8 mouse cellular contexts compared by ENCODE assay signal in the genomic region with DNA sequence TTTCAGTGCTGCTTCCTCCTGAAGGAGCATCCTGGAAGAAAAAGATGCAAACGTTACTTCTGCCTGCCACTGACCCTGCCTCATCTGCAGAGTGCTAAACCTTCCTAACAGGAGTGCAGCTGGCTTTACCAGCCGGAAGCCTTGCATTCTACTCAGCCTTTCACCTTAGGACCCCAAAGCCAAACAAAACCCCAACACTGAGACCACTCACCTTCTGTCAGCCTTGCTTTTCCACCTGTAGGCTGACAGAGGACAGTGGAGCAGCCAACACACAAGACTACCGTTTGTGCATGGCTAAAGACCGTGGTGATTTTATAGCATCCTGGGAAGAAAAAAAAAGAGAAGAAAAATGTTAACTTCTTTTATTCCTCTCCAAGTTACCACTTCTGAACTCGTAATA. TPM values are rescaled to one million over a fixed set of nuclear protein-coding genes. Genes with fewer than 3 reads are reported as not detected.
DNase-seq lines count a peak whose midpoint lies in the region; ATAC-seq and TF ChIP-seq lines count a peak whose summit lies in the region.

No protein-coding gene starts in this region.

- peak overlapping the region; percentile 99 for H3K4me3 ChIP-seq in heart, postnatal 0 days (ENCODE audit: low read depth, low read length)
- H3K4me3 ChIP-seq in MEL (ENCODE audit: control insufficient read depth in 1 of 2, insufficient read depth in 1 of 2, low read depth in 2 of 2, low read length in 2 of 2): peak overlapping the region; percentile 59 to 94
- H3K4me3 ChIP-seq in hindbrain, embryonic 12.5 days: peak overlapping the region; percentile 67
- peak overlapping the region; percentile 93 for H3K4me3 ChIP-seq in midbrain, embryonic 12.5 days

- H3K9me3 ChIP-seq in heart, postnatal 0 days (replicated peaks; ENCODE audit: control insufficient read depth, low read length): no peaks in the 10 kb centered on the region
- no peaks in the 10 kb centered on the region for H3K9me3 ChIP-seq in MEL (replicated peaks; ENCODE audit: insufficient read depth, low read length)
- H3K9me3 ChIP-seq in hindbrain, embryonic 12.5 days (replicated peaks): no peaks in the 10 kb centered on the region
- H3K9me3 ChIP-seq in midbrain, embryonic 12.5 days: no peaks in the 10 kb centered on the region

- intact Hi-C loops in heart, postnatal 14 days (cut with DNase I): loop anchor here (5.0 kb wide), 1 partner anchor 130 kb away; no protein-coding TSS in a partner anchor
- intact Hi-C loops in left cerebral cortex, postnatal 25 days (cut with DNase I): no loop called here

- peaks cover 20% of the 10 kb centered on the region for H3K79me2 ChIP-seq in MEL (ENCODE audit: control insufficient read depth, insufficient read depth, low read length, poor library complexity)

- DNase-seq in heart, postnatal 0 days (ENCODE audit: low spot score): no peak
- no peak for DNase-seq in heart, postnatal 14 days
- DNase-seq in MEL (ENCODE audit: low read depth, low spot score): no peak
- DNase-seq in frontal cortex, adult 2 months (ENCODE audit: extremely low spot score in 1 of 2, low spot score in 1 of 2): no peak
- DNase-seq in thymus, postnatal 0 days (ENCODE audit: low spot score): no peak
- DNase-seq in left cerebral cortex, postnatal 25 days (ENCODE audit: low spot score in 2 of 2): no peak

- H3K4me1 ChIP-seq in heart, postnatal 0 days (ENCODE audit: control insufficient read depth, insufficient read depth): peaks cover 18% of the 10 kb centered on the region
- peaks cover 7 to 16% of the 10 kb centered on the region in 2 experiments; a peak in 3 of 4 replicates for H3K4me1 ChIP-seq in MEL (ENCODE audit: control insufficient read depth in 1 of 2, insufficient read depth in 2 of 2, low read length in 2 of 2)
- H3K4me1 ChIP-seq in hindbrain, embryonic 12.5 days: peaks cover 23% of the 10 kb centered on the region
- H3K4me1 ChIP-seq in midbrain, embryonic 12.5 days: peaks cover 23% of the 10 kb centered on the region

- no peak for TF ChIP-seq CTCF in heart, postnatal 0 days (IDR thresholded peaks at IDR 0.05; ENCODE audit: low read depth)
- no peak for TF ChIP-seq CTCF in MEL (IDR thresholded peaks at IDR 0.05 in 2 of 3, conservative IDR thresholded peaks at IDR 0.05 in 1 of 3; ENCODE audit: control insufficient read depth in 1 of 3, insufficient read depth in 1 of 3, low read depth in 2 of 3, low read length in 3 of 3, poor library complexity in 1 of 3, severe bottlenecking in 1 of 3)

- 16% methylated on average over 5 of the region's 5 CpGs for WGBS in heart, postnatal 0 days
- 17% methylated on average over 5 of the region's 5 CpGs for WGBS in hindbrain, embryonic 12.5 days
- 15% methylated on average over 5 of the region's 5 CpGs for WGBS in midbrain, embryonic 12.5 days

- no peaks in the 10 kb centered on the region for H3K27me3 ChIP-seq in heart, postnatal 0 days (ENCODE audit: control insufficient read depth, insufficient read depth, low read length)
- H3K27me3 ChIP-seq in MEL (ENCODE audit: control insufficient read depth in 1 of 2, insufficient read depth in 2 of 2, low read length in 2 of 2): no peaks in the 10 kb centered on the region
- no peaks in the 10 kb centered on the region for H3K27me3 ChIP-seq in hindbrain, embryonic 12.5 days
- no peaks in the 10 kb centered on the region for H3K27me3 ChIP-seq in midbrain, embryonic 12.5 days

- H3K36me3 ChIP-seq in heart, postnatal 0 days (replicated peaks; ENCODE audit: control insufficient read depth, insufficient read depth, low read length): peaks cover 45% of the 10 kb centered on the region
- peaks cover 18 to 29% of the 10 kb centered on the region in 2 experiments for H3K36me3 ChIP-seq in MEL (ENCODE audit: control insufficient read depth in 1 of 2, insufficient read depth in 2 of 2, low read length in 2 of 2)
- H3K36me3 ChIP-seq in hindbrain, embryonic 12.5 days: peaks cover 47% of the 10 kb centered on the region
- H3K36me3 ChIP-seq in midbrain, embryonic 12.5 days: peaks cover 49% of the 10 kb centered on the region

- TF ChIP-seq EP300 in heart, postnatal 0 days (IDR thresholded peaks at IDR 0.05; ENCODE audit: low read depth): no peak
- TF ChIP-seq EP300 in MEL (IDR thresholded peaks at IDR 0.05; ENCODE audit: low read depth in 1 of 2, low read length in 2 of 2): no peak

- peak overlapping the region; percentile 97 for H3K9ac ChIP-seq in heart, postnatal 0 days (replicated peaks; ENCODE audit: low read depth, low read length)
- H3K9ac ChIP-seq in MEL (ENCODE audit: control insufficient read depth, low read depth, low read length, poor library complexity, severe bottlenecking): peak overlapping the region; percentile 98
- H3K9ac ChIP-seq in hindbrain, embryonic 12.5 days: peak overlapping the region; percentile 80
- peak overlapping the region; percentile 85 for H3K9ac ChIP-seq in midbrain, embryonic 12.5 days (replicated peaks)

- TF ChIP-seq RAD21 in MEL (IDR thresholded peaks at IDR 0.05; ENCODE audit: low read depth, low read length): no peak

- no peak for TF ChIP-seq POLR2A in MEL (IDR thresholded peaks at IDR 0.05; ENCODE audit: control insufficient read depth in 1 of 2, insufficient read depth in 1 of 2, low read depth in 1 of 2, low read length in 2 of 2, poor library complexity in 1 of 2)

- no peak for ATAC-seq in heart, postnatal 0 days (ENCODE audit: insufficient read depth, low read depth)
- no peak for ATAC-seq in hindbrain, embryonic 12.5 days (ENCODE audit: low FRiP score)
- ATAC-seq in midbrain, embryonic 12.5 days (ENCODE audit: low FRiP score, low read depth): no peak

- peak overlapping the region; percentile 94; the same call in 1 of the 2 replicates for H3K27ac ChIP-seq in heart, postnatal 0 days (ENCODE audit: low read depth)
- peak overlapping the region; percentile 97 for H3K27ac ChIP-seq in MEL (ENCODE audit: control insufficient read depth, low read depth, low read length)
- 0 out of 2 replicates have a peak overlapping the region, but pooled peaks have one; percentile 88 for H3K27ac ChIP-seq in hindbrain, embryonic 12.5 days
- no peak overlapping the region for H3K27ac ChIP-seq in midbrain, embryonic 12.5 days (replicated peaks)

- peak overlapping the region; percentile 93 for H3K4me2 ChIP-seq in heart, postnatal 0 days (ENCODE audit: low read depth, low read length)
- H3K4me2 ChIP-seq in hindbrain, embryonic 12.5 days (replicated peaks): peak overlapping the region; percentile 93
- peak overlapping the region; percentile 92 for H3K4me2 ChIP-seq in midbrain, embryonic 12.5 days (replicated peaks)

RNA-seq across cellular contexts. Expression of a gene that starts 0.7 kb away (rescaled TPM):
- 3,347 and 4,005 TPM in 2 replicates for total RNA-seq in heart, postnatal 0 days (2014; rRNA removed; ENCODE audit: low replicate concordance)
- 908 and 957 TPM in 2 replicates for polyA plus RNA-seq in heart, postnatal 0 days (2015; fragmentation: Nextera tagmentation; extraction: Ambion mirVana)
- 100 to 1,000 TPM; 868 to 969 TPM for total RNA-seq in heart, postnatal 14 days (2021)
- 5,481 and 6,504 TPM in 2 replicates for total RNA-seq in MEL (2012; rRNA removed)
- polyA plus RNA-seq in MEL (2012; ENCODE audit: insufficient read depth in 1 of 2, insufficient read length in 2 of 2, low read depth in 1 of 2, low replicate concordance in 2 of 2, missing spikeins in 1 of 2): 1,000 to 10,000 TPM in 1 of 2 experiments, not detected in 1; 2,476 TPM
- 728 and 1,010 TPM in 2 replicates for polyA plus RNA-seq in hindbrain, embryonic 12.5 days (2016; fragmentation: Nextera tagmentation; extraction: Ambion mirVana)
- 962 and 971 TPM in 2 replicates for polyA plus RNA-seq in midbrain, embryonic 12.5 days (2016; fragmentation: Nextera tagmentation; extraction: Ambion mirVana)
- polyA plus RNA-seq in frontal cortex, adult 2 months (2012; rRNA removed): 971 and 1,230 TPM in 2 replicates
- 2,641 and 2,777 TPM in 2 replicates for polyA plus RNA-seq in thymus, postnatal 0 days (2015; fragmentation: Nextera tagmentation; extraction: Ambion mirVana)
- total RNA-seq in left cerebral cortex, postnatal 25 days (2021): 100 to 1,000 TPM; 768 to 783 TPM

RNA-seq across cellular contexts. Expression of a gene that starts 0.8 kb away (rescaled TPM):
- 9.7 and 13.7 TPM in 2 replicates for total RNA-seq in heart, postnatal 0 days (2014; rRNA removed; ENCODE audit: low replicate concordance)
- polyA plus RNA-seq in heart, postnatal 0 days (2015; fragmentation: Nextera tagmentation; extraction: Ambion mirVana): 17.9 and 18.2 TPM in 2 replicates
- total RNA-seq in heart, postnatal 14 days (2021): 10 to 100 TPM in 1 of 2 experiments, 1 to 10 TPM in 1; 6.7 to 10.9 TPM
- total RNA-seq in MEL (2012; rRNA removed): 4.3 and 5.1 TPM in 2 replicates
- polyA plus RNA-seq in MEL (2012; ENCODE audit: insufficient read depth in 1 of 2, insufficient read length in 2 of 2, low read depth in 1 of 2, low replicate concordance in 2 of 2, missing spikeins in 1 of 2): 1 to 10 TPM in 1 of 2 experiments, not detected in 1; 7.7 TPM
- 26.9 and 27.4 TPM in 2 replicates for polyA plus RNA-seq in hindbrain, embryonic 12.5 days (2016; fragmentation: Nextera tagmentation; extraction: Ambion mirVana)
- polyA plus RNA-seq in midbrain, embryonic 12.5 days (2016; fragmentation: Nextera tagmentation; extraction: Ambion mirVana): 21.3 and 24.2 TPM in 2 replicates
- polyA plus RNA-seq in frontal cortex, adult 2 months (2012; rRNA removed): 11.2 TPM in 2 replicates
- polyA plus RNA-seq in thymus, postnatal 0 days (2015; fragmentation: Nextera tagmentation; extraction: Ambion mirVana): 5.0 and 5.8 TPM in 2 replicates
- 1 to 10 TPM; 6.0 to 8.0 TPM for total RNA-seq in left cerebral cortex, postnatal 25 days (2021)

RNA-seq across cellular contexts. Expression of a gene that starts 18.7 kb away (rescaled TPM):
- total RNA-seq in heart, postnatal 0 days (2014; rRNA removed; ENCODE audit: low replicate concordance): 78.5 and 87.2 TPM in 2 replicates
- 116 TPM in 2 replicates for polyA plus RNA-seq in heart, postnatal 0 days (2015; fragmentation: Nextera tagmentation; extraction: Ambion mirVana)
- total RNA-seq in heart, postnatal 14 days (2021): 10 to 100 TPM; 44.9 to 48.9 TPM
- 76.0 and 107 TPM in 2 replicates for total RNA-seq in MEL (2012; rRNA removed)
- polyA plus RNA-seq in MEL (2012; ENCODE audit: insufficient read depth in 1 of 2, insufficient read length in 2 of 2, low read depth in 1 of 2, low replicate concordance in 2 of 2, missing spikeins in 1 of 2): 100 to 1,000 TPM in 1 of 2 experiments, not detected in 1; 103 TPM
- polyA plus RNA-seq in hindbrain, embryonic 12.5 days (2016; fragmentation: Nextera tagmentation; extraction: Ambion mirVana): 81.7 and 94.8 TPM in 2 replicates
- polyA plus RNA-seq in midbrain, embryonic 12.5 days (2016; fragmentation: Nextera tagmentation; extraction: Ambion mirVana): 96.1 and 97.8 TPM in 2 replicates
- polyA plus RNA-seq in frontal cortex, adult 2 months (2012; rRNA removed): 52.7 and 57.6 TPM in 2 replicates
- 169 and 171 TPM in 2 replicates for polyA plus RNA-seq in thymus, postnatal 0 days (2015; fragmentation: Nextera tagmentation; extraction: Ambion mirVana)
- 10 to 100 TPM; 43.2 to 44.7 TPM for total RNA-seq in left cerebral cortex, postnatal 25 days (2021)

RNA-seq across cellular contexts. Expression of a gene that starts 30.6 kb away (rescaled TPM):
- 2.4 TPM in 1 of 2 replicates, not detected in the other for total RNA-seq in heart, postnatal 0 days (2014; rRNA removed; ENCODE audit: low replicate concordance)
- 1.2 TPM in 2 replicates for polyA plus RNA-seq in heart, postnatal 0 days (2015; fragmentation: Nextera tagmentation; extraction: Ambion mirVana)
- total RNA-seq in heart, postnatal 14 days (2021): not detected
- 0.08 TPM in 1 of 2 replicates, not detected in the other for total RNA-seq in MEL (2012; rRNA removed)
- under 1 TPM in 1 of 2 experiments, not detected in 1; 0.07 TPM for polyA plus RNA-seq in MEL (2012; ENCODE audit: insufficient read depth in 1 of 2, insufficient read length in 2 of 2, low read depth in 1 of 2, low replicate concordance in 2 of 2, missing spikeins in 1 of 2)
- polyA plus RNA-seq in hindbrain, embryonic 12.5 days (2016; fragmentation: Nextera tagmentation; extraction: Ambion mirVana): 4.8 and 5.3 TPM in 2 replicates
- polyA plus RNA-seq in midbrain, embryonic 12.5 days (2016; fragmentation: Nextera tagmentation; extraction: Ambion mirVana): 3.8 and 3.9 TPM in 2 replicates
- polyA plus RNA-seq in frontal cortex, adult 2 months (2012; rRNA removed): 0.29 and 0.38 TPM in 2 replicates
- 3.3 and 3.9 TPM in 2 replicates for polyA plus RNA-seq in thymus, postnatal 0 days (2015; fragmentation: Nextera tagmentation; extraction: Ambion mirVana)
- not detected for total RNA-seq in left cerebral cortex, postnatal 25 days (2021)

RNA-seq across cellular contexts. Expression of a gene that starts 35.2 kb away (rescaled TPM):
- 157 and 158 TPM in 2 replicates for total RNA-seq in heart, postnatal 0 days (2014; rRNA removed; ENCODE audit: low replicate concordance)
- polyA plus RNA-seq in heart, postnatal 0 days (2015; fragmentation: Nextera tagmentation; extraction: Ambion mirVana): 93.3 and 95.5 TPM in 2 replicates
- 10 to 100 TPM; 94.0 to 95.4 TPM for total RNA-seq in heart, postnatal 14 days (2021)
- total RNA-seq in MEL (2012; rRNA removed): 47.2 and 58.5 TPM in 2 replicates
- 10 to 100 TPM; 61.7 to 80.5 TPM for polyA plus RNA-seq in MEL (2012; ENCODE audit: insufficient read depth in 1 of 2, insufficient read length in 2 of 2, low read depth in 1 of 2, low replicate concordance in 2 of 2, missing spikeins in 1 of 2)
- 46.8 and 46.9 TPM in 2 replicates for polyA plus RNA-seq in hindbrain, embryonic 12.5 days (2016; fragmentation: Nextera tagmentation; extraction: Ambion mirVana)
- 50.5 and 55.1 TPM in 2 replicates for polyA plus RNA-seq in midbrain, embryonic 12.5 days (2016; fragmentation: Nextera tagmentation; extraction: Ambion mirVana)
- polyA plus RNA-seq in frontal cortex, adult 2 months (2012; rRNA removed): 33.7 and 36.1 TPM in 2 replicates
- polyA plus RNA-seq in thymus, postnatal 0 days (2015; fragmentation: Nextera tagmentation; extraction: Ambion mirVana): 92.7 and 96.1 TPM in 2 replicates
- total RNA-seq in left cerebral cortex, postnatal 25 days (2021): 10 to 100 TPM; 47.7 to 48.8 TPM
